Mouse (Mus musculus) olfactory bulb, adult 2 months (tissue): ENCODE measurements around the gene Cited4. TPM values are rescaled to one million over a fixed set of nuclear protein-coding genes. Genes with fewer than 3 reads are reported as not detected.

Experiments used
- H3K27ac ChIP-seq: fragments of 200-500 bp; 2 replicates; pipeline ENCODE4 v1.5.1; 2012; ENCODE audit warnings: low read depth, low read length; ENCODE audit not compliant: insufficient read depth
- H3K4me1 ChIP-seq: fragments of 200-500 bp; 2 replicates; pipeline ENCODE4 v1.6.1; 2012; ENCODE audit warnings: low read length; ENCODE audit not compliant: control insufficient read depth, insufficient read depth
- H3K4me3 ChIP-seq: fragments of 200-500 bp; 2 replicates; pipeline ENCODE4 v1.5.1; 2012; ENCODE audit warnings: mild to moderate bottlenecking, low read depth, low read length, moderate library complexity; ENCODE audit not compliant: insufficient read depth
- CTCF ChIP-seq: fragments of 200-500 bp; IDR thresholded peaks from 2 replicates; pipeline ENCODE4 v1.5.1; 2012; ENCODE audit warnings: low read depth, mild to moderate bottlenecking, low read length, moderate library complexity; ENCODE audit not compliant: insufficient read depth
- POLR2A ChIP-seq: fragments of 200-500 bp; IDR thresholded peaks from 2 replicates; pipeline ENCODE4 v1.6.1; 2012; ENCODE audit warnings: mild to moderate bottlenecking, low read depth, low read length, moderate library complexity; ENCODE audit not compliant: insufficient read depth
- WGBS: fragments of 180-500 bp; shearing (Covaris S2); methylation state at CpG from one replicate; pipeline ENCODE4 v1.1.7; 2018; 5-methylcytosine and 5-hydroxymethylcytosine counted together
- polyA plus RNA-seq: library from polyadenylated mRNA; stranded (reverse); fragments of >200 nt; gene quantifications from 2 replicates; pipeline ENCODE4 v1.2.4, GENCODE M21; 2012; ENCODE audit warnings: low replicate concordance; ENCODE audit not compliant: missing spikeins, insufficient read depth, insufficient read length

The Cited4 gene
- polyA plus RNA-seq: not detected in 2 replicates

DNA sequence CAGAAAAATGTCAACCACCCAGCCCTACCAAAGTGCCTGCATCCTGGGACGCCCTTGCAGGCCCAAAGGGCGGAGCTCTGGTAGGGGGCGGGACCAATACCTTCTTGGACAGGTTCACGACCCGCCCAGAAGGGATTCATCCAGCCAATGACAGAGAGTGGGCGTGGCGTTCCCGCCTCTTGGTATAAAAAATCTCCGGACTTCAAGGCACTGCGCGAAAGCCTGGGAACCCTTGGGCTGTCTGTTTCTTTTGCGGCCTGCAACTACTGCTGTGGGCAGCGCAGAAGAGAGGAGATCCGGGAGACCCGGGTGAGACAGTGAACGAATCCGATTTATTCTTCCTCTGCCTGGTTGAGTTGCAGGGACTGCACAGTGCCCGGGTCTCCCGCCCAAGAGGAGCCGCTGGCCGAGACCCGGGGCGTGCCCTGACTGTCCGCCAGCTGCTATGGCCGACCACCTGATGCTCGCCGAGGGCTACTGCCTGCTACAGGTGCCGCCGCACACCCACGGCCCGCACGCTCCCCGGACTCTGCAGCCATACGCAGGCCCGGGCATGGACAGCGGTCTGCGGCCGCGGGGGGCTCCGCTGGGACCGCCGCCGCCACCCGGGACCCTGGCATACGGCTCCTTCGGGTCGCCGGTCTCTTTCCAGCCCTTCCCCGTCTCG is at the start of gene Cited4:
TSS of gene Cited4 (plus strand) at position 215 of the 667 bp plus-strand sequence.
- Histone ChIP-seq H3K27ac (no peak within 1 kb of the TSS), H3K4me3 (peak within 1 kb of the TSS; percentile 55), H3K4me1 (peaks cover 15% of the 10 kb centered on the region; the same call in 1 of the 2 replicates)
- no peak for TF ChIP-seq CTCF
- TF ChIP-seq POLR2A: peak; percentile 46; the same call in 1 of the 2 replicates
- 3% methylated on average over 40 of the region's 50 CpGs for WGBS

DNA sequence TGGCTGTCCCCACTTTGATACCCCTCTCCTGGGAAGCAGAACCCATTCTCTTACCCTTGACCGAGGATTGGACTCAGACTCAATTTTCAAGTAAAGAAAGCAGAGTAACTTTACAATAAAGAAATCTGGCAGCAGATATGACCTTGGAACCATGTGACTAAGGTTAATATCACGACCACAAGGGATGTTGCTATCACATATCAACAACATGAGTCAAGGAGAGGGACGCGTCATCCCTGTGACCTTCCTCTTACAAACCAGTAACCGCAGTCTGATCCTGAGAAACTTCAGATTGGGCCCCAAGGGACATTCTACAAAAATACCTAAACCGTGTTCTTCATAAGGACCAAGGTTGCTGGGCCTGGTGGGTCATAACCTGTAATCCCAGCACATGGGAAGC is 38.6 kb upstream of the Cited4 start:
- WGBS: 91% methylated on average over 6 of the region's 6 CpGs

DNA sequence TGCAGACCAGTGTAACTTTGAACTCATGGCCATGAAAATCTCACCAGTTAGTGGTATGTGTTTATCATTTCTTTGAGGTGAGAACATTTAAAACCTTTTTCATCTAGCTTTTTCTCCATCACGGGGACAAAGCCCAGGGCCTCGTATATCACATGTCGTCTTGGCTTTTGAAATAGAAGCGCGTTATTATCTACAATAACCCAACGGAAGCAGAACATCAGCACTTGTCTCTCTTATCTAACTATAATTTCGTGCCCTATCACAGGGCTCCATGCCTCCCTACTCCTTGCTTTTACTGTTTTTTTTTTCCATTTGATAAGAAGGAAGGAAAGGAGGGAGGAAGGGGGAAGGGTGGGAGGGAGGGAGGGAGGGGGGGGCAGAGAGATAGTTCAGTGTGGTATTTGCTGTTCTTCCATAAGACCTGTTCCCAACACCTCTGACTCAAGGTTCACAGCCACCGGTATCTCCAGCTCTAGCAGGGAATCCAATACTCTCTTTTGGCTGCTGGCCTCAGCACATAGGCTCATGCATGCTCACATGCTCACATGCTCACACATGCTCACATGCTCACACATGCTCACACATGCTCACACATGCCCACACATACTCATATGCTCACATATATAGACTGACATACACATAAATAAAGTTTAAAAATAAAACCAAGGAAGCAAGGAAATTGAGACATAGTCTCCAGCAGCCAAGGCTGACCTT is 36.0 kb upstream of the Cited4 start:
- Histone ChIP-seq H3K4me3 (no peak overlapping the region), H3K4me1 (no peaks in the 10 kb centered on the region), H3K27ac (no peak overlapping the region)
- 72% methylated on average over 8 of the region's 8 CpGs for WGBS
- TF ChIP-seq POLR2A: no peak
- no peak for TF ChIP-seq CTCF

More for the DNA sequence above, 38.6 kb upstream of the Cited4 start:
- TF ChIP-seq POLR2A (no peak), CTCF (no peak)
- Histone ChIP-seq H3K4me1 (no peaks in the 10 kb centered on the region), H3K4me3 (no peak overlapping the region), H3K27ac (no peak overlapping the region)

DNA sequence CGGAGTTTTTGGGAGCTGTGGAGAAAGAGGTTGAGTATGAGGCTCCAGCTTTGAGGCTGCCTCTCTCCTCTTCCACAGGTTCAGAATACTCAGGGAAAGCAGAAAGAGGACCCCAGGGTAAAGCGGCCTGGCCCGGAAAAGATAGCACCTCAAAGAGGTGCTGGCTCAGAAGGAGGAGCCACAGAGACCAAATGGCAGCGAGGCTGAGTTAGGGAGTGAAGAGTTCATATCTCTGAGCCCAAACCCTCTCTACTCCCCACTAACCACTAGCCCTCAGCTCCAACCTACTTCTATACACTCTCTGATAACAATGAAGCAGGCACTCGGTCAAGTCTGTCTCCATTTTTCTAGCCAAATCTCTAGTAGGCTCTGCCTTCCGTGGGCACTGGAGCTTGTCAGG is 34.5 kb upstream of the Cited4 start:
- no peak overlapping the region for H3K27ac ChIP-seq
- 86% methylated on average over 6 of the region's 6 CpGs for WGBS
- no peaks in the 10 kb centered on the region for H3K4me1 ChIP-seq
- TF ChIP-seq POLR2A: no peak
- no peak for TF ChIP-seq CTCF
- no peak overlapping the region for H3K4me3 ChIP-seq

DNA sequence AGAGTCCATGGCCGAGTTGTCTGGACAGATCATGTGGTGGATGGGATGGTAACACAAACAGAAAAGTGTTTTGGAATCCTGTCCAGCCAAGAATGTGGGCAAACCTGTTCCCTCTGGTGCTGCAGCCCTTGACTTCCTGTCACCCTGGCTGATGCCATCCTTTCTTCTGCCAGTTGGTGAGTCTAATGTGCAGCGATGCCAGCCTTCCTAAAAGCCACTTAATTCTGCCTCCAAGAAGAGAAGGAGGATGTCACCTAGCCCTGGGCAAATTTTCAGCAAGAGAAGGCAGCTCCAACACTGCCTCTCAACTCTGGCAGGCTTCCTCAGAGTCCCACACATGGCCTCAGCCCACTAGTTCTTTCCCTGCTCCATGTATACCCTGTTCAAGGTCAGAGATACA is 31.0 kb upstream of the Cited4 start:
- TF ChIP-seq CTCF: no peak
- no peak for TF ChIP-seq POLR2A
- no peak overlapping the region for H3K27ac ChIP-seq
- WGBS: 80% methylated on average over 2 of the region's 2 CpGs
- H3K4me1 ChIP-seq: no peaks in the 10 kb centered on the region
- H3K4me3 ChIP-seq: no peak overlapping the region

DNA sequence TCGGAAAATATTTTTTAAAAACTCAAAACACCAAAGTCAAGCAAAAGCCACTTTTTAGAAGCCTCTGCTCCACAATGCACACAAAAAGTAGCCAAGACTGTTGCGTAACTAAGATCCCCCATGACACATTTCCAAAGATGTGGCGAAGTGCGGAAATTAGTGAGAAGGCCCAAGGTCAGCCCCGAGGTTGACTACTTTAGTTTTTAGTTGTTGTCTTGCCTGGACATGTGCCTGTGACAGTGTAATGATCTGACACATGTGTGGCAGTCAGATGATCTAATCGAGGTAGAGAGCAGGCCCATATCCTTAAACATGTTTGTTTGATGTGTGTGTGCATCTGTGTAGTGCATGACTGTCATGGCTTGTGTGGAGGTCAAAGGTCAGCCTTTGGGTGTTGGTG is 24.4 kb upstream of the Cited4 start:
- no peak for TF ChIP-seq CTCF
- no peak for TF ChIP-seq POLR2A
- 93% methylated on average over 6 of the region's 6 CpGs for WGBS
- no peak overlapping the region for H3K27ac ChIP-seq
- no peak overlapping the region for H3K4me3 ChIP-seq
- no peaks in the 10 kb centered on the region for H3K4me1 ChIP-seq

DNA sequence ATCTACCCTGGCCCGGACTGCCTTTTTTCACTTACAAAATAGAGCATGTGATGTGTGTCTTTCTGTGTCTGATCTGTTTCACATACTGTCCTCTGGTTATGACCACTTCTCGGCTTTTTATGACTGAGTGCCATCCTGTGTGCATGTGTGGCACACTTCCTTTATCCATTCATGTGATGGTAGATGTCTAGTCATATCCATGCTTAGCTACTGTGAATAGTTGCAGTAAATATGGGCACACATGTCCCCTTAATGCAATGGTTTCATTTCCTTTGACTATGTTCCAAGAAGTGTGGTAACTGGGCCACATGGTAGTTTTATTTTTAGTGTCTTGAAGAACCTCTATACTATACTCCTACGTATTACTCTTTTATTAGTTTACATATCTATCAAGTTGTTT is 22.5 kb upstream of the Cited4 start:
- 79% methylated on average over 3 of the region's 3 CpGs for WGBS
- no peak overlapping the region for H3K4me3 ChIP-seq
- H3K27ac ChIP-seq: no peak overlapping the region
- TF ChIP-seq POLR2A (no peak), CTCF (no peak)
- no peaks in the 10 kb centered on the region for H3K4me1 ChIP-seq

DNA sequence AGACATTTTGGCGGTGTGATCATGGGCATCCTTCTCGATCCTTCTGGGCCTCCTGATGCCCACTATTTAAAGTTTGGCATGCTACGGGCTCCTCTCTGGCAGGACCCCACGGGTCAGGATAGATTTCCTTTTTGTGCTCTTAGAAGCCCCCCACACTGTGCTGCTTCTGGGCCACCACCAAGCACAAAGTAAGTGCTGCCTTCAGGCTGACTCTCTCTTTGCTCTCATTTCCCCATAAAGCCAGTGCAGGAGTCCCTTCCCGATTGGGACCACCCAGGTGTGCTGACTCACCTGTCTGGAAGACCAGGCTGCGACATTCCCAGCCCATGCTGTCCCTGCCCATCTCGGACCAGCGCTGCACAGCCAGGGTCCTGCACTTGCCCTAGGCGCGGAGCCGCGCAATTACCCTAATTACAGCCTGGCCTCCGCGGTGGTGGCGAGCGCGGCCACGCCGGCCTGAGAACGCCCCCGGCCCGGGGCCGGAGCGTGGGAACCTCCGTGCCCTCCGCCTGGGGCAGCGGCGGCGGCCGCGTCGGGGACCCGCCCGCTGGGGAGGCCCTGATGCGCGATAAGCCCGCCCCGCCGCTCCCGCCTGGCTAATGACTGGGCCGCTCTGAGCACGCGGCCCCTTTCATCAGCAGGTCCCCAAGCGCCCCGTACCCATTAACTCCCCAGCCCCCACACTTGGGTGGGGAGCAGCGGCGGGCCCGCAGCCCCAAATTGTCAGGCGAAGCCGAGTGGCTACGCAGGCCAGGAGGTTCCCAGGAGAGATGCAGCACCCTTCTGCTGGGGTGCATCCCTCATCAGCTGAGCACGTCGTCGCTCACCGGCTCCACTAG is 16.8 kb upstream of the Cited4 start:
- H3K4me3 ChIP-seq: peak overlapping the region; percentile 73
- peak overlapping the region; percentile 9; the same call in 1 of the 2 replicates for H3K27ac ChIP-seq
- peaks cover 8% of the 10 kb centered on the region for H3K4me1 ChIP-seq
- TF ChIP-seq POLR2A (peak; percentile 27; the same call in 1 of the 2 replicates), CTCF (no peak)
- WGBS: 4% methylated on average over 54 of the region's 55 CpGs

DNA sequence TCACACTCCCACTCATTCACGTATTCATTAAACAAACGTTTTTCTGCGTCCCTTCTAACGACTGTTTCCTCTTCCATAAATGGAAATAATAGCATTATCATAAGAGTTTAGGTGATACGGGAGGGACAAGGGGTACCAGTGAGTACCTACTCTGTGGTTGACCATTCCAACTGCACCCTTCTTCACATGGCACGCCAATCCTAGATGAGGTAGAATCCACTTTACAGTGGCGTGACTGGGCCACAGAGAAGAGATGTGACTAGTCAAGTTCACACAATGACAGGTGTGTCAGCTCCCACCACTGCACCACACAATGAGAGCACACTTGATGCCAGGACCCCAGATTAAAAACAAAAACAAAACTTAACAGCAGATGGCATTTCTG is 16.2 kb upstream of the Cited4 start:
- H3K4me3 ChIP-seq: peak overlapping the region; percentile 73
- peaks cover 8% of the 10 kb centered on the region for H3K4me1 ChIP-seq
- TF ChIP-seq CTCF (no peak), POLR2A (no peak)
- 29% methylated on average over 7 of the region's 7 CpGs for WGBS
- H3K27ac ChIP-seq: no peak overlapping the region
